Mouse (Mus musculus): ENCODE data around the gene Olfr26. TPM values are rescaled to one million over a fixed set of nuclear protein-coding genes. Genes with fewer than 3 reads are reported as not detected.
"Not testable (repeated sequence)": the region's sequence is repeated elsewhere in the genome, so short reads cannot be mapped to it uniquely, and the experiment has no call there.

Gene Olfr26
- polyA plus RNA-seq (2014; fragmentation: Nextera tagmentation; extraction: Ambion mirVana) = not detected in 2 replicates

DNA sequence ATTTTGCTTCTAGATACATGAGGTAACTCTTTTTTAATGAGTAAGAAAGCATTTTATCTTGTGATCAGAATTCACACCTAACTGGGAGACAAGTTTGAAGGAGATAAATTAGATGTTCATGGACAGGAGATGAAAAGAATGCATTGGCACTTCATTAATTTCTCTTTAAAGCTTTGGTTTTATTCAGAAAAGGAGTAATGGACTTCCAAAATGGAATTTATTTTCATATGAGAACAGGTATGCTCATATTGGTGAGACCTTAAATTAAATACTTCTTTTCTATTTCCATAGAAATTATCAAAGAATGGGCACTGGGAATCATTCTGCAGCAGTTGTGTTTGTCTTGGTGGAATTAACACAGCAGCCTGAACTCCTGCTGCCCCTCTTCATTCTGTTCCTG is at the start of gene Olfr26:
Gene Olfr26 (plus strand): TSS at position 301 of the 400 bp plus-strand sequence.
- ATAC-seq (replicated peaks; ENCODE audit: low FRiP score, low TSS enrichment, low read depth) (no peak), DNase-seq (ENCODE audit: low spot score) (no peak)
- H3K9me3 ChIP-seq (ENCODE audit: control insufficient read depth, low read length) = no peaks in the 10 kb centered on the region
- no peaks in the 10 kb centered on the region for H3K4me1 ChIP-seq (replicated peaks; ENCODE audit: control insufficient read depth, insufficient read depth, low read length)
- H3K4me2 ChIP-seq (ENCODE audit: low read length) = no peak within 1 kb of the TSS
- H3K4me3 ChIP-seq (ENCODE audit: low read depth, low read length) = no peak within 1 kb of the TSS
- no peaks in the 10 kb centered on the region for H3K36me3 ChIP-seq (ENCODE audit: control insufficient read depth, insufficient read depth, low read length)
- no peak within 1 kb of the TSS for H3K27ac ChIP-seq (ENCODE audit: low read depth)
- H3K27me3 ChIP-seq (replicated peaks; ENCODE audit: control insufficient read depth, insufficient read depth, low read length) = no peaks in the 10 kb centered on the region
- no peak within 1 kb of the TSS for H3K9ac ChIP-seq (ENCODE audit: low read length)

DNA sequence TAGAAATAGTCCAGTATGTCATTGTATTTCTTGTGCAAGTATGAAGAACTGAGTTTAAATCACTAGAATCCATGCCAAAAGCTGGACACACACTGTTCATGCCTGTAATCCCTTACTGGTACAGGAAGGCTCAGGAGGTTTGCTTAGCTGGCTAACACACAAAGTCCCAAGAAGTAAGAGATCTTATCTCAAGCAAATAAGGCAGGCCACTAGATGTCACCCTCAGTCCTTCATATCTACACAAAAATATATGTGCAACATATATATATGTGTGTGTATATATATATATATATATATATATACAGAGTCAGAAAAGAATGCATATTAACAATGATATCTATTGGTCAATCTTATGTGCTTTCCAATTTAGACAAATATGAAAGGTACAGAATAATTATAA is 49.2 kb upstream of the Olfr26 start:
- H3K36me3 ChIP-seq (ENCODE audit: control insufficient read depth, insufficient read depth, low read length) = no peaks in the 10 kb centered on the region
- H3K4me2 ChIP-seq (ENCODE audit: low read length) = no peak overlapping the region
- H3K4me3 ChIP-seq (ENCODE audit: low read depth, low read length) = no peak overlapping the region
- no peak overlapping the region for H3K9ac ChIP-seq (ENCODE audit: low read length)
- no peaks in the 10 kb centered on the region for H3K27me3 ChIP-seq (replicated peaks; ENCODE audit: control insufficient read depth, insufficient read depth, low read length)
- ATAC-seq (replicated peaks; ENCODE audit: low FRiP score, low TSS enrichment, low read depth) (no peak), DNase-seq (ENCODE audit: low spot score) (no peak)
- H3K27ac ChIP-seq (ENCODE audit: low read depth) = no peak overlapping the region
- no peaks in the 10 kb centered on the region for H3K9me3 ChIP-seq (ENCODE audit: control insufficient read depth, low read length)
- H3K4me1 ChIP-seq (replicated peaks; ENCODE audit: control insufficient read depth, insufficient read depth, low read length) = no peaks in the 10 kb centered on the region

DNA sequence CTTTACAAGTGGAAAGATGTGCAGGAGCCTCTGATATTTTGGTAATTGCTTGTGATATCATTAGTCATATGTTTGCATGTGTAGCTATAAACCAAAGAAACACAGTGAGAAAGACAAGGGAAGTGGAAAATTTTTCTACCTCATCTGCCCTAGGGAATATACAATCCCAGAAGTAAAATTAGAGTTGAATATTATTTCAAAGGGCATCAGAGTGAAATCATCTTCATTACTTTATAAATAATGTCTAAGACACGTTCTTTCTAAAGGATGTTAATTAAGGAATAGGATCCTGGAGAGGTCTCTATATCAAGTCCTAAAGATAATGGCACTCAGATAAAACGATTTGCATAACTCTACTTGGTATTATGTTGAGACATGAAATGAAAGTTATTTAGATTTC is 40.5 kb upstream of the Olfr26 start, which contains the start of gene Olfr922:
Gene Olfr922 (plus strand): TSS at position 301 of the 400 bp plus-strand sequence.
- WGBS = 74% methylated on average over 2 of the region's 2 CpGs
- ATAC-seq (replicated peaks; ENCODE audit: low FRiP score, low TSS enrichment, low read depth) (no peak), DNase-seq (ENCODE audit: low spot score) (no peak)
- H3K27me3 ChIP-seq (replicated peaks; ENCODE audit: control insufficient read depth, insufficient read depth, low read length) = no peaks in the 10 kb centered on the region
- H3K27ac ChIP-seq (ENCODE audit: low read depth) = no peak within 1 kb of the TSS
- no peak within 1 kb of the TSS for H3K9ac ChIP-seq (ENCODE audit: low read length)
- H3K4me3 ChIP-seq (ENCODE audit: low read depth, low read length) = no peak within 1 kb of the TSS
- no peaks in the 10 kb centered on the region for H3K9me3 ChIP-seq (ENCODE audit: control insufficient read depth, low read length)
- H3K36me3 ChIP-seq (ENCODE audit: control insufficient read depth, insufficient read depth, low read length) = no peaks in the 10 kb centered on the region
- H3K4me2 ChIP-seq (ENCODE audit: low read length) = no peak within 1 kb of the TSS
- H3K4me1 ChIP-seq (replicated peaks; ENCODE audit: control insufficient read depth, insufficient read depth, low read length) = no peaks in the 10 kb centered on the region

DNA sequence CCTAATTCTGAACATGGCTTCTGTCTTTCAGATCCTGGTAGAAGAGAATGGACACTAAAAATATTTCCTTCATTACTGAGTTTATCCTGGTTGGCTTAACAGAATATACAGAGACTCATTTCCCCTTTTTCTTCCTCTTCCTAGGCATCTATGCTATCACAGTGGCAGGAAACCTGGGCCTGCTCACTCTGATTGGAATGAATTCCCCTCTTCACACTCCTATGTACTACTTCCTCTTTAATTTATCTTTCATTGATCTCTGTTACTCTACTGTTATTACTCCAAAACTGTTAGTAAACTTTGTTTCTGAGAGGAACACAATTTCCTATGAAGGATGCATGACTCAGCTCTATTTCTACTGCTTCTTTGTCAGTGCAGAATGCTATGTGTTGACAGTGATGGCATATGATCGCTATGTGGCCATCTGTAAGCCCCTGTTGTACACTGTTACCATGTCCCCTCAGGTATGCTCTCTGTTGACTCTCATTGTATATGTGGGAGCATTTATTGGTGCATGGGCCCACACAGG is 39.3 kb upstream of the Olfr26 start:
- Histone ChIP-seq H3K27ac (ENCODE audit: low read depth) (no peak overlapping the region), H3K4me1 (replicated peaks; ENCODE audit: control insufficient read depth, insufficient read depth, low read length) (no peaks in the 10 kb centered on the region), H3K36me3 (ENCODE audit: control insufficient read depth, insufficient read depth, low read length) (no peaks in the 10 kb centered on the region), H3K9me3 (ENCODE audit: control insufficient read depth, low read length) (no peaks in the 10 kb centered on the region), H3K4me3 (ENCODE audit: low read depth, low read length) (no peak overlapping the region), H3K27me3 (replicated peaks; ENCODE audit: control insufficient read depth, insufficient read depth, low read length) (no peaks in the 10 kb centered on the region), H3K4me2 (ENCODE audit: low read length) (no peak overlapping the region), H3K9ac (ENCODE audit: low read length) (no peak overlapping the region)
- ATAC-seq (replicated peaks; ENCODE audit: low FRiP score, low TSS enrichment, low read depth) = no peak
- DNase-seq (ENCODE audit: low spot score) = no peak
- WGBS = 96% methylated on average over 1 of the region's 1 CpGs

DNA sequence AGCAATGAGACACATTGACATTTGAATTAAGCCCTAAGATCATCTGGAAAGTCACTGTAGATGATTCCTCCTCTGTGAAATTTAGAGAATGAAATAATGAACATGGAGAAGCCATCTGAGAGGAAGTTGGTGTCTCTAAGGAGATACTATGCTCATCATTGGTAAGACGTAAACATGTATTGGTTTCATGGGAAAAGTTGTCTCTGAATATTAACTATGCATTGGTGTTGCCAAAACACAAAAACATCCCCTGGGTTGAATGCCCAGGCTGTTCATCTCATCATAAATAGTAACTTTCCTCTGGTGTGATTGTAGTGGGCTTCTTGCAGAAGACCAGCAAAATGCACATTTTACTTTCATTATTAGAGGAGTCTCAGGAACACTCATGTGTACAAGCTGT is 28.6 kb upstream of the Olfr26 start, which contains the start of gene Olfr923:
Gene Olfr923 (plus strand): TSS at position 301 of the 400 bp plus-strand sequence.
- ATAC-seq (replicated peaks; ENCODE audit: low FRiP score, low TSS enrichment, low read depth) (no peak), DNase-seq (ENCODE audit: low spot score) (no peak)
- Histone ChIP-seq H3K27me3 (replicated peaks; ENCODE audit: control insufficient read depth, insufficient read depth, low read length) (no peaks in the 10 kb centered on the region), H3K4me2 (ENCODE audit: low read length) (no peak within 1 kb of the TSS), H3K36me3 (ENCODE audit: control insufficient read depth, insufficient read depth, low read length) (no peaks in the 10 kb centered on the region), H3K9me3 (ENCODE audit: control insufficient read depth, low read length) (no peaks in the 10 kb centered on the region), H3K9ac (ENCODE audit: low read length) (no peak within 1 kb of the TSS), H3K27ac (ENCODE audit: low read depth) (no peak within 1 kb of the TSS), H3K4me3 (ENCODE audit: low read depth, low read length) (no peak within 1 kb of the TSS), H3K4me1 (replicated peaks; ENCODE audit: control insufficient read depth, insufficient read depth, low read length) (no peaks in the 10 kb centered on the region)
- WGBS = 90% methylated on average over 1 of the region's 1 CpGs

DNA sequence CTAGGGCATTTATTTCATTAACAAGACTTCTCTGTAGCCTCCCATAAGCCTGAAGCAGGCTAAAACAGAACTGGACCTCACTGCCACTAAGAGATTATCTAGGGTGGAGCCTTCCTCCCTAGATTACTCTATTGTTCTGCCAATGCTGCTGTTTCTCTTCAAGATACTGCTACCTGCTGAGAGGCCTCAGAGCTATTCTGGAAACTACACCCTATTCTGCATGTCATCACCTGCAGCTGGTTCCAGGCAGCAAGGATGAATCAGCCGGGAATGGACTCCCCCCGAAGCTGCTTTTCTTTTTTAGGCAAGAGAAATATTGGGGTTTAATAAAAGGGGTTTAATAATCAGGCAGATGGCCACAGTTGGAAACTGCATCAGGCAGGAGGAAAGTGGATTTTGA is 21.8 kb upstream of the Olfr26 start:
- Histone ChIP-seq H3K4me1 (replicated peaks; ENCODE audit: control insufficient read depth, insufficient read depth, low read length) (no peaks in the 10 kb centered on the region), H3K27me3 (replicated peaks; ENCODE audit: control insufficient read depth, insufficient read depth, low read length) (no peaks in the 10 kb centered on the region), H3K4me3 (ENCODE audit: low read depth, low read length) (no peak overlapping the region), H3K4me2 (ENCODE audit: low read length) (no peak overlapping the region), H3K27ac (ENCODE audit: low read depth) (no peak overlapping the region), H3K36me3 (ENCODE audit: control insufficient read depth, insufficient read depth, low read length) (no peaks in the 10 kb centered on the region), H3K9me3 (ENCODE audit: control insufficient read depth, low read length) (no peaks in the 10 kb centered on the region), H3K9ac (ENCODE audit: low read length) (no peak overlapping the region)
- WGBS = 84% methylated on average over 2 of the region's 2 CpGs
- ATAC-seq (replicated peaks; ENCODE audit: low FRiP score, low TSS enrichment, low read depth) (no peak), DNase-seq (ENCODE audit: low spot score) (no peak)

DNA sequence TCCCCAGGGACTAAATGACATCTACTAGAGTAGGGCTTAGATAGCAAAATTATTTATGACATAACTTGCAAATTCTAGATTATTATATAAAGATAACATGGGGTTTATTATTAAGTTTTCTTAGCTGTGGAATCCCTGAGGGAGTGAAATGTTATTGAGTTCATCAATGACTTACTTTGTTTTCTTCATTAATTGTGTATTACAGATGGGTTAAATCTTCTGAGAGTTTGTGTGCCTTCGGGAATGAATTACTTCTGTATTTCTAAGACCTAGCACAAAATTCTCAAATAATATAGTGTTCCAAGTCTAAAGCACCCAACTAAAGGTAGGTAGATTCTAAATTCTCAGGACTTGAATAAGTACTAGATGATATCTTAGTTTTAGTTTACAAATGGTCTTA is 10.7 kb upstream of the Olfr26 start, which contains the start of gene Olfr924:
Gene Olfr924 (plus strand): TSS at position 301 of the 400 bp plus-strand sequence.
- H3K4me2 ChIP-seq (ENCODE audit: low read length) = no peak within 1 kb of the TSS
- no peaks in the 10 kb centered on the region for H3K9me3 ChIP-seq (ENCODE audit: control insufficient read depth, low read length)
- H3K9ac ChIP-seq (ENCODE audit: low read length) = no peak within 1 kb of the TSS
- no peaks in the 10 kb centered on the region for H3K27me3 ChIP-seq (replicated peaks; ENCODE audit: control insufficient read depth, insufficient read depth, low read length)
- no peak for ATAC-seq (replicated peaks; ENCODE audit: low FRiP score, low TSS enrichment, low read depth)
- no peaks in the 10 kb centered on the region for H3K4me1 ChIP-seq (replicated peaks; ENCODE audit: control insufficient read depth, insufficient read depth, low read length)
- WGBS = 88% methylated on average over 1 of the region's 1 CpGs
- no peak within 1 kb of the TSS for H3K4me3 ChIP-seq (ENCODE audit: low read depth, low read length)
- H3K36me3 ChIP-seq (ENCODE audit: control insufficient read depth, insufficient read depth, low read length) = no peaks in the 10 kb centered on the region
- no peak within 1 kb of the TSS for H3K27ac ChIP-seq (ENCODE audit: low read depth)
- no peak for DNase-seq (ENCODE audit: low spot score)

GRCm38 (mm10) chr9:38874880-38875279 is 20.0 kb downstream of the Olfr26 start:
- not testable (repeated sequence) for H3K27ac ChIP-seq (ENCODE audit: low read depth); H3K9ac ChIP-seq (ENCODE audit: low read length); H3K4me2 ChIP-seq (ENCODE audit: low read length); DNase-seq (ENCODE audit: low spot score); H3K4me1 ChIP-seq (replicated peaks; ENCODE audit: control insufficient read depth, insufficient read depth, low read length); ATAC-seq (replicated peaks; ENCODE audit: low FRiP score, low TSS enrichment, low read depth); H3K27me3 ChIP-seq (replicated peaks; ENCODE audit: control insufficient read depth, insufficient read depth, low read length); H3K36me3 ChIP-seq (ENCODE audit: control insufficient read depth, insufficient read depth, low read length); H3K4me3 ChIP-seq (ENCODE audit: low read depth, low read length); H3K9me3 ChIP-seq (ENCODE audit: control insufficient read depth, low read length)
- WGBS = 60% methylated on average over 2 of the region's 2 CpGs

DNA sequence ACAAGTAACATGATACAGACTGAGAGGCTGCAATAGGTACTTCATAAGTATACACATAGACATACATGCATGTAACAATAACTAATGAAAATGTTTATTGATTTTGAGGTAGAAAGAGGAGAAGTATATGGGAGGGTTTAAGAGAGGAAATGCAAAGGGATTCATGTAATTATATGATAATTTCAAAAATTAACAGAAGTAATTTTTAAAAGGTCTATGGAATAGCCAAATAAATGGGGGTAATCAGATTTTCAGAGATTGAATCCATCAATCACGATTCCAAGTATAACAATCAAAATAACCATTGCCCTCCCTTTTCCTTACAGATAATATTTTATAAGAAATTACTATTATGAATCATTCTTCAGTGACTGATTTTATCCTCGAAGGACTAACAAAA is 22.0 kb downstream of the Olfr26 start, which contains the start of gene Olfr926:
Gene Olfr926 (plus strand): TSS at position 301 of the 400 bp plus-strand sequence.
- ATAC-seq (replicated peaks; ENCODE audit: low FRiP score, low TSS enrichment, low read depth) = no peak
- no peak for DNase-seq (ENCODE audit: low spot score)
- no peaks in the 10 kb centered on the region for H3K36me3 ChIP-seq (ENCODE audit: control insufficient read depth, insufficient read depth, low read length)
- H3K27me3 ChIP-seq (replicated peaks; ENCODE audit: control insufficient read depth, insufficient read depth, low read length) = no peaks in the 10 kb centered on the region
- H3K4me3 ChIP-seq (ENCODE audit: low read depth, low read length) = no peak within 1 kb of the TSS
- H3K9ac ChIP-seq (ENCODE audit: low read length) = no peak within 1 kb of the TSS
- H3K27ac ChIP-seq (ENCODE audit: low read depth) = no peak within 1 kb of the TSS
- no peak within 1 kb of the TSS for H3K4me2 ChIP-seq (ENCODE audit: low read length)
- no peaks in the 10 kb centered on the region for H3K4me1 ChIP-seq (replicated peaks; ENCODE audit: control insufficient read depth, insufficient read depth, low read length)
- 0 out of 2 replicates have a peak, but pooled peaks cover 3% of the 10 kb centered on the region for H3K9me3 ChIP-seq (ENCODE audit: control insufficient read depth, low read length)
- WGBS = 81% methylated on average over 2 of the region's 2 CpGs
